Mouse (Mus musculus): ENCODE results near the gene Lrp4.
A peak's percentile ranks its signal among the peaks of the same experiment; 100 is the strongest.

The Lrp4 gene

GRCm38 (mm10) chr2:91453231-91454075 is 3.9 kb upstream of the Lrp4 start:
- no peak for DNase-seq (ENCODE audit: low read depth, low spot score)

DNA sequence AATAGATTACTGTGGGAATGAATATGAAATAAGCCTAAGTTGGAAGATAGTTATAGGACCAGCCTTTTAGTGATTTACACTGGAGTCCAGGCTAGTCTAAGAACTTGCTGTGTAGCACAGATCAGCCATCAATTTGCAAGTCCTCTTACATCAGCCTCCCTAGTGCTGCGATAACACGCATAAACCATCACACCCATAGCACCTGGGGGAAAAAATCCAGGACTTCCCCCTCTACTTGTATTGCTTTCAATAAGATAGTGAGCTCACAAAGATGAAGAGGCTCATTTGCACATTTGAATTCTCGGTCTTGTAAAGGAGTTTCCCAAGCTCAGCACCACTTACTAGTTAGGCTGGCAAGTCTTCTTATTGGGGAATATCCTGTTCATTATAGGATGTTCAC is 2.9 kb upstream of the Lrp4 start:
- no peak for DNase-seq (ENCODE audit: low read depth, low spot score)

GRCm38 (mm10) chr2:91455826-91456225 is 1.5 kb upstream of the Lrp4 start:
- DNase-seq (ENCODE audit: low read depth, low spot score): peak; percentile 60

DNA sequence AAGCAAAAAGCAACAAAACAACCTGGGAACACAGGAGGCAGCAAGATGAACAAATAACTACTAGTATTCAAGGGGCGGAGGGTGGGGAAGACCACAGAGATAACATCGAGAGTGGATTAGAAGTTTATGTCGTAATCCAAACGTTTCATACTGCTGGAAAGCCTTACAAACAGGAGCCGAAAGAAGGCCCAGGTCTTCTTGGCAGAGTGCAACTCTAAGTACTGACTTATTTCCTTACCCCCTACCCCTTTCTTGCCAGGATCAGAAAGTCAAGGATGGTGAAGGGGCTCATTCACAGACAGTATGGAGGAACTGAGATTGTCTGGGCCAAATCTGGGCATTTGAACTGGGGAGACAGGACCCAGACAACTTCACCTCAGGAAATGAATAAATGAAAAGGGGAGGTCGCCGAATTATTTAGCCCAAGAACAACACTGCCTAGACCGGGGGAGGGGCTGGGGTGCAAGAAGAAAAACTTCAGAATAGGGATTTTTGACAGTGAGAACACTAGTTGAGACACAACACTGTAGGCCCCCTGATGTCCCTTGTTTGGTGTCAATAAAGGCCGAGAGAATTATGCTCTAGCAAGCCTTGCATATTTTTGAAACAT is 715 bp upstream of the Lrp4 start:
- no peak for DNase-seq (ENCODE audit: low read depth, low spot score)

- no peak for DNase-seq (ENCODE audit: low read depth, low spot score)
Measured at GRCm38 (mm10) chr2:91457656-91458251, 443 bp downstream of the Lrp4 start.

- no peak for DNase-seq (ENCODE audit: low read depth, low spot score)
Measured at GRCm38 (mm10) chr2:91458252-91458672, 951 bp downstream of the Lrp4 start.

GRCm38 (mm10) chr2:91458673-91459391 is 1.5 kb downstream of the Lrp4 start:
- DNase-seq (ENCODE audit: low read depth, low spot score): peak; percentile 57

- no peak for DNase-seq (ENCODE audit: low read depth, low spot score)
Measured at GRCm38 (mm10) chr2:91460076-91460475, 2.8 kb downstream of the Lrp4 start.

DNA sequence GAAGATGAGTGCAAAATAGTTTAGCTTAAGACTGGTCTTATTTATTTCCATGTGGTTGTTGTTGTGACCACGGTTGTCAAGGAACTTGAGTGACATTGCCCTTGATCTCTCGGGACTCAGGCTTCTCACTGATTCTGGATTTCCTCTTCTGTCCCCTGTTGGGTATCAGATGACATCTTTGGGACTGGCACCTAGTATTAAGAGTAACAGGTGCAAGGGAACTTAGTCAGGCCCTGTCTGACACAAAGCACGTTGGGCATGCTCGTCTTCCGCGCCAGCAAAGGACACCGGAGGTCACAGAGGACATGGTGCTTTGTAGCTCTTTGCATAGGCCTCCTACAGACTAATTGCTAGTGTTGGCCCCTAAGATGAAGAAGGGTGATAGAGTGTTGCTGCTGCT is 3.5 kb downstream of the Lrp4 start:
- DNase-seq (ENCODE audit: low read depth, low spot score): no peak

- DNase-seq (ENCODE audit: low read depth, low spot score): no peak
Measured at GRCm38 (mm10) chr2:91461341-91461740, 4.0 kb downstream of the Lrp4 start.

DNA sequence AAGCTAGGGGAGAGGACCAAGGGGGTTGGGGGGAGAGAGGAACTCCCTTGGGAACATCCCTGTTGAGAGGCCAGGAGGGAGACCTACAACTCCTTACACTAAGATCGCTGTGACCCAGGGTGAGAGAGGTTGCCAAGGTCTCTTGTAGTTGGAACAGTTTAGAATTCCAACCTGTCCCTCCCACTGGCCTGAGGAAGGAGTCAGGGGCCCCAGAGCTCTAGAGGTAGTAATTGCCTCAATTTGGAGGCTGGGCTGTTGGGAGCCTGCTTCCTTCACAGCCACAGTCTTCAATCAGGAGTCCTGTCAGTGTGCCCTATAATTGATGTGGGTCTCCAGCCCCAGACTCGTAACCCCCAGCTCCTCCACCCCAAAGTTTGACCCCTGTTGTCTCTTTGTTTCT is 4.9 kb downstream of the Lrp4 start:
- DNase-seq (ENCODE audit: low read depth, low spot score): no peak

DNA sequence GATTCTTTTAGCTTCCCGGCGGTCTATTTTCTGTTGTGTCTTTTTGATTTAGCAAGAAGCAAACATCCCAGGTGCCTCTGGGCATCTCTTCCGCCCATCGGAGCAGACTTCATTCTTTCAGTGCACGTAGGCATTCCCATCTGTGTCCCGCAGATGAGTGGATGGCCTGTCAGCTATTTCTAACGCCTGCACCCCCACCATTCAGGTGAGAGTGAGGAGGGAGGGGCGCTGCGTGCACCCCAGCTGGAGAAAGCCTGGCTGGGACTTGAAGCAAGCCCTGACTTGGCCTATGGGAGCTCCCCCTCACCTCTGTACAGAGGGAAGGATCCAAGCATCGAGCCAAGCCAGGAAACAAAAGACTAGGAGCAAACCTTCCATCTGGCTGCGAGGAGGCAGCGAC is 5.4 kb downstream of the Lrp4 start:
- no peak for DNase-seq (ENCODE audit: low read depth, low spot score)

GRCm38 (mm10) chr2:91465934-91466333 is 8.6 kb downstream of the Lrp4 start:
- no peak for DNase-seq (ENCODE audit: low read depth, low spot score)

GRCm38 (mm10) chr2:91467613-91468012 is 10.3 kb downstream of the Lrp4 start:
- no peak for DNase-seq (ENCODE audit: low read depth, low spot score)

DNA sequence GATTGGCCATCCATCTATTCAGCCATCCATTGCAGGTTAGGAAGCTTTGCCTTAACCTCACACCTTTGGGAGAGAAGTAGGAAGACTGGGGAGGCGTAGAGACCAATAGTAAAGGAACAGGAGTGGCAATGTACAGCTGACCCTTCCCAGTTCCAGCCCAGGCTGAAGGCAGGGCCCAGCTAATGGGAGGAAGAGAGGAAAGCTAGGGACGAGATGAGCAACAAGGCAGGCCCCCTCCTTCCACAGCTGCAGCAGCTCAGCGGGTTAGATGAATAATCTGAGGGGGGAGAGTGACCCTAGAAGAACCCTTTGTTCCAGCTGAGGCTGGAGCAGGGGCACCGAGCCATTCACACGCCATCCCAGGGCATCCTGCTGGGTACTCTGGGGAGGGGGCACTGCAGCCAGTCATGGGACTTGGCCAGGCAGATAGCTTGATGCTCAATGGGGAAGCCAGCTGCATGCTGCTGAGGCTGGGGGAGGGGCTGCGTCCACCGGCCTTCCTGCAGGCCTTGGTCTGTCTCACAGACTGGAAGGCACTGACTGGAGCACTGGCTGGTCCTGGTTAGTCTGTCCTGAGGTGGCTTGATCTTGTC is 12.8 kb downstream of the Lrp4 start:
- peak; percentile 76 for DNase-seq (ENCODE audit: low read depth, low spot score)

DNA sequence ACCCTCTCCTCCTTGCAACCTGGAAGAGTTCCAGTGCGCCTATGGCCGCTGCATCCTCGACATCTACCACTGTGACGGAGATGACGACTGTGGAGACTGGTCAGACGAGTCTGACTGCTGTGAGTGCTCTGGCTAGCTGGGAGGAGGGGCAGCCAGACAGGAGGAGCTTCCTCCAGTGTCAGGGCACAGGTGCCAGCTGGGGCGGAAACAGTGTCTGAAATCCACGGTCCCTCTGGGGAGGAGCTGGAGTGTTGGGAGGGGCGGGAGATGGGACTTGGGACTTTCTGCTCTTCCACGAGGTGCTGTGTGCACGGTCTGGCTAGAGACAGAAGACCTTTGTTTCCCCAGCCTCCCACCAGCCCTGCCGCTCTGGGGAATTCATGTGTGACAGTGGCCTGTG is 17.0 kb downstream of the Lrp4 start:
- no peak for DNase-seq (ENCODE audit: low read depth, low spot score)

DNA sequence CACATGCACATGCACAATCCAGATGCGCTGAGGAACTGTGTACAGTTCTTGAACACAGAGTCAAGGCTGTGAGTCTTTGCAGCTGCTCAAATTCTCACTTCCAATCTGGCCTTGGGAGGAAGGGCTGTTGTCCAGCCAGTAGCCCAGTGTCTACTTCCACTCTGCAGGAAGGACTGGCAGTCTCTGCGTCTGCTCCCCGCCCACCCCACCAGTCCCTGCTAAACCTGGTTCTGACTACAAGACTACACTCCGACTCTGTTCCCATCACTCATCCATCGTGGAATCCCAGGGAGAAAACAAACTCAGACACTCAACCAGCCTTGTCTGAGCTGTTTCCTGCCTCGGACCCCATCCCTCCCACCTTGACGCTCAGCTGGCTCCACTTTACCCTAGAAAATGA is 18.5 kb downstream of the Lrp4 start:
- no peak for DNase-seq (ENCODE audit: low read depth, low spot score)

- no peak for DNase-seq (ENCODE audit: low read depth, low spot score)
Measured at GRCm38 (mm10) chr2:91476251-91476661, 18.9 kb downstream of the Lrp4 start.

DNA sequence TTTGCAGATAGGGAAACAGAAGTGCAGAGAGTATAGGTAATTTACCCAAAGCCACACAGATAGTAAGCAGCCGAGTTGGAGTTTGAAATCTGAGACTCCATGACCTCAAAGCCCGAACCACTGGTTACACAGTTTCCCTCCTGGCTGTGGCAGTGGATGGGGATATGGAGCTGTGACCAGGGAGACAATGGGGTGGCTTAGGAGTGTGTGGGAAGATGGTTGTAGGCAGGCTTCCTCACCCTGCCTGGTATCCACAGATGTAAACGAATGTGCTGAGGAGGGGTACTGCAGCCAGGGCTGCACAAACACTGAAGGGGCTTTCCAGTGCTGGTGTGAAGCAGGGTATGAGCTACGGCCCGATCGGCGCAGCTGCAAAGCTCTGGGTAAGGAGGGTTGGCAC is 19.5 kb downstream of the Lrp4 start:
- DNase-seq (ENCODE audit: low read depth, low spot score): no peak

DNA sequence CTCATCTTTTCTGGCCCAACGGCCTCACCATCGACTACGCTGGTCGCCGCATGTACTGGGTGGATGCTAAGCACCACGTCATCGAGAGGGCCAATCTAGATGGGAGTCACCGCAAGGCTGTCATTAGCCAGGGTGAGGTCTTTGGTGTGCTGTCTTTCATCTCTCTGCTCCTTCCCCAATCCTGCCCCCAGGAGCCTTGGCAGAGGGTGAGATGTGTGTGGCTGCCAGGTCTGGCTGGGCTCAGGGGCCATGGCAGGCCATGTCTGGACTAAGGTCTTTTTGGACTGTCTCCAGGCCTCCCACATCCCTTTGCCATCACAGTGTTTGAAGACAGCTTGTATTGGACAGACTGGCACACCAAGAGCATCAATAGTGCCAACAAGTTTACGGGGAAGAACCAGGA is 23.1 kb downstream of the Lrp4 start:
- DNase-seq (ENCODE audit: low read depth, low spot score): no peak

- peak; percentile 72 for DNase-seq (ENCODE audit: low read depth, low spot score)
Measured at GRCm38 (mm10) chr2:91480805-91481514, 23.6 kb downstream of the Lrp4 start.

All from telencephalon, adult 2 months (tissue).